Mouse (Mus musculus) C2C12 (cell line): ENCODE results near the gene Lingo2. TPM values are rescaled to one million over a fixed set of nuclear protein-coding genes. Genes with fewer than 3 reads are reported as not detected.

Experiments used
- H3K27me3 ChIP-seq: one replicate; pipeline ENCODE4 v1.6.1; 2011; ENCODE audit not compliant: control insufficient read depth, insufficient read depth, insufficient read length
- H3K36me3 ChIP-seq: one replicate; pipeline ENCODE4 v1.6.1; 2011; ENCODE audit not compliant: control insufficient read depth, insufficient read depth
- H3K4me3 ChIP-seq: one replicate; pipeline ENCODE4 v1.5.1; 2011; ENCODE audit warnings: mild to moderate bottlenecking, control low read depth; ENCODE audit not compliant: poor library complexity, insufficient read depth, severe bottlenecking
- H3K79me2 ChIP-seq: one replicate; pipeline ENCODE4 v1.6.1; 2011; ENCODE audit not compliant: control insufficient read depth, insufficient read depth
- H3K79me3 ChIP-seq: one replicate; pipeline ENCODE4 v1.6.1; 2011; ENCODE audit warnings: low read depth, control low read depth
- H3ac ChIP-seq: one replicate; pipeline ENCODE3; 2011; ENCODE audit warnings: low read depth; ENCODE audit not compliant: control insufficient read depth, insufficient read length
- CEBPB ChIP-seq: IDR thresholded peaks from one replicate; pipeline ENCODE4 v1.6.1; 2011; ENCODE audit warnings: low read depth, mild to moderate bottlenecking, control low read depth, moderate library complexity
- CTCF ChIP-seq: IDR thresholded peaks from one replicate; pipeline ENCODE4 v1.5.1; 2011; ENCODE audit not compliant: control insufficient read depth, insufficient read depth, insufficient read length
- FOSL1 ChIP-seq: IDR thresholded peaks from one replicate; pipeline ENCODE4 v1.8.0; 2011; ENCODE audit warnings: mild to moderate bottlenecking, low read length; ENCODE audit not compliant: poor library complexity, insufficient read depth, severe bottlenecking
- MAX ChIP-seq: IDR thresholded peaks from one replicate; pipeline ENCODE4 v1.6.1; 2011; ENCODE audit warnings: mild to moderate bottlenecking, control low read depth
- MYOD1 ChIP-seq: IDR thresholded peaks from one replicate; pipeline ENCODE4 v1.6.1; 2011; ENCODE audit warnings: low read depth; ENCODE audit not compliant: control insufficient read depth, insufficient read length
- MYOG ChIP-seq: IDR thresholded peaks from one replicate; pipeline ENCODE4 v1.6.1; 2011; ENCODE audit not compliant: control insufficient read depth, insufficient read length; ENCODE audit errors: extremely low read depth
- USF1 ChIP-seq: IDR thresholded peaks from one replicate; pipeline ENCODE4 v1.6.1; 2011; ENCODE audit warnings: low read depth, mild to moderate bottlenecking, control low read depth, moderate library complexity
- polyA plus RNA-seq: library from polyadenylated mRNA; unstranded; fragments of >200 nt; fragmentation: generic; extraction: Trizol; gene quantifications from one replicate; pipeline ENCODE4 v1.2.1, GENCODE M21; 2012; ENCODE audit warnings: missing spikeins

Lingo2 gene
- polyA plus RNA-seq, 1 experiment: 0.05 TPM

DNA sequence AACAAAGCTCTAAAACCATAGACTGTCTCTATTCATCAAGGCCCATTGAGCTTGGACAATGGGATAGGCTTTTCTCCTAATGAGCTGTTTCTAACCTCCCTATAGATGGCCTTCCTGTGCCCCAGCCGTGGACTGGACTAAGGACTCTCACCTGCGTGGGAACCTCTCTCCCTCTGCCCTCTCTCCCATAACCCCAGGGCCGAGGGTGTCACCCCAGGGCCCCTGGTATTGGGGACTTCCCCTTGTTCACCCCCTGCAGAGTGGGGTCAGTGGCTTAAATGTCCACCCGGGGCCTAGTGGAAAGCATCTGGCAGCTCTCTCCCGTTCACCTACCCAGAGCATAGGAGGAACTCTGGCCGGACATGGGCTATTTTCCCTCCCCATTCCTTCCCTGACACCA lies 965.5 kb downstream of the Lingo2 start:
- Histone ChIP-seq H3K4me3 (no peak overlapping the region), H3K36me3 (no peaks in the 10 kb centered on the region), H3K27me3 (no peaks in the 10 kb centered on the region), H3K79me3 (no peaks in the 10 kb centered on the region), H3ac (no peak overlapping the region), H3K79me2 (no peaks in the 10 kb centered on the region)
- TF ChIP-seq CEBPB (no peak), MYOD1 (no peak), FOSL1 (no peak), CTCF (no peak), MAX (no peak), MYOG (no peak), USF1 (no peak)

DNA sequence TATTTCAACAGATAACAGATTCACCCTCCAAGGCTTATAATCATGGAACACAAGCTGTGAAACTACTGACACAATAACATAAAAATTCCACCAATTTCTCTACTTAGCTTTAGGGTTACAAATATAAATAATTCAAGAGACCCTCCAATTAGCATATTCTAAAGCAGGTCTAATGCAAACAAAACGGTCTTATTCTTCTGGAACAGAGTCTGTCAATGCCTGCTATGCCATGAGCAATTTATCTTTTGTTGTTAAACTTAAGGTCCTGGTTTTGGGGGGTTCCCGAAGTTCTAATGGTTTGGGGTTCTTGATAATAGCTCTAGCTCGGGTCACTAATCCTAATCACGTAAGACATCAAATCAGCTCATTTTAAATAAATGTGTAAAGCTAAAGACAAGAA lies 988.0 kb downstream of the Lingo2 start:
- Histone ChIP-seq H3K4me3 (no peak overlapping the region), H3K79me3 (no peaks in the 10 kb centered on the region), H3ac (no peak overlapping the region), H3K27me3 (no peaks in the 10 kb centered on the region), H3K79me2 (no peaks in the 10 kb centered on the region), H3K36me3 (no peaks in the 10 kb centered on the region)
- TF ChIP-seq MYOD1 (no peak), MYOG (no peak), USF1 (no peak), FOSL1 (no peak), CEBPB (no peak), CTCF (no peak), MAX (no peak)

DNA sequence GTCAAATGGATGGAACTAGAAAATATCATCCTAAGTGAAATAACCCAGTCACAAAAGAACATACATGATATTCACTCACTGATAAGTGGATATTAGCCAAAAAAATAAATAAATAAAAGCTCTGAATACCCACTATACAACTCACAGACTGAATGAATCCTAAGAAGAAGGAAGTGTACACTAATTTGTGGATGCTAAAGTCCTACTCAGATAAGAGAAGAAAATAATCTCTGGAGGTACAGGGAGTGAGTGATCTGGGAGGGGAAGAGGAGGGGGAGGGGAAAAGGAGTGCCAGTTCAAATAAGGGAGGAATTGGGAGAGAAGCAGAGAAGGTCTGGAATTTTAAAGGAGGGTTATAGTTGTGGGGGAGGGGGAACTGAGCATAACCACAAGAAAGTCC lies 999.7 kb downstream of the Lingo2 start:
- Histone ChIP-seq H3ac (no peak overlapping the region), H3K36me3 (no peaks in the 10 kb centered on the region), H3K79me3 (no peaks in the 10 kb centered on the region), H3K79me2 (no peaks in the 10 kb centered on the region), H3K27me3 (no peaks in the 10 kb centered on the region), H3K4me3 (no peak overlapping the region)
- TF ChIP-seq USF1 (no peak), MYOD1 (no peak), MYOG (no peak), MAX (no peak), CTCF (no peak), FOSL1 (no peak), CEBPB (no peak)

DNA sequence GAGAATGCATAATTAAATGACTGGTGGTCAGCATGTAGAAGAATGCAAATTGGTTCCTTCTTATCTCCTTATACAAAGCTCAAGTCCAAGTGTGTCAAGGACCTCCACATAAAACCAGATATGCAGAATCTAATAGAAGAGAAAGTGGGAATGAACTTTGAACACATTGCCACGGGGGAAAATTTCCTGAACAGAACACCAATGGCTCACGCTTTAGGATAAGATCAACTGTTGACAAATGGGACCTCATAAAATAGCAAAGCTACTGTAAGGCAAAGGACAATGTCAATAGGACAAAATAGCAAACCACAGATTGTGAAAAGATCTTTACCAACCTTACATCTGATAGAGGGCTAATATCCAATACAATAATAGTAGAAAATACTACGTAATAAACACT lies 1000.3 kb downstream of the Lingo2 start:
- Histone ChIP-seq H3K79me2 (no peaks in the 10 kb centered on the region), H3ac (no peak overlapping the region), H3K79me3 (no peaks in the 10 kb centered on the region), H3K36me3 (no peaks in the 10 kb centered on the region), H3K4me3 (no peak overlapping the region), H3K27me3 (no peaks in the 10 kb centered on the region)
- TF ChIP-seq USF1 (no peak), CEBPB (no peak), MAX (no peak), FOSL1 (no peak), MYOD1 (no peak), MYOG (no peak), CTCF (no peak)

DNA sequence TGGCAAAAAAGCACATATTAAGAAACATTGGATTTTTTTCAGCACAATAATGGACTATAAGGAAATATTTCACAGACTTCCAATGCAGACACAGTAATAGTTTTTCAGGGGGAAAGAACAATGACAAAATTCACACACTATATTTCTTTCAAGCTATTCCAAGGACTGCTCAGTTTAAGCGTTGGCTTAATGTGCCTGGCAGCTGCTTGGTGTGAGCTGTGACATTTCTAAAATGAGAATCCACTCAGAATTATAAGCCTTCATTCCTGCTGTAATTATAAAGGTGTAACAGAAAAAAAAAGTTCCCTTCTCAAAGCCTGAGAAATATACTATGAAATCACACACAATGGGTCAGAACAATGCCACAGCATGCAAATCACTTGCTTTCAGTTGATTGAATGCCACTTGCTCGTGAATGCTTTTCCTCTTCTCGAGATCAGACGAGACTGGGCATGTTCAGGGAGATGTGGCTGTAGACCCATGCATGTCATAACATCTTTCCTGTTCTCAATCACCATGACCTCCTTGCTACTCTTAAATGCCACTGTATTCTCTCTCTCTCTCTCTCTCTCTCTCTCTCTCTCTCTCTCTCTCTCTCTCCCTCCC lies 1017.4 kb downstream of the Lingo2 start:
- Histone ChIP-seq H3K79me3 (no peaks in the 10 kb centered on the region), H3K36me3 (no peaks in the 10 kb centered on the region), H3K79me2 (no peaks in the 10 kb centered on the region), H3ac (no peak overlapping the region), H3K27me3 (no peaks in the 10 kb centered on the region), H3K4me3 (no peak overlapping the region)
- TF ChIP-seq FOSL1: no peak
- TF ChIP-seq CTCF: no peak
- no peak for TF ChIP-seq MYOG
- no peak for TF ChIP-seq USF1
- TF ChIP-seq MAX: no peak
- no peak for TF ChIP-seq CEBPB
- no peak for TF ChIP-seq MYOD1

DNA sequence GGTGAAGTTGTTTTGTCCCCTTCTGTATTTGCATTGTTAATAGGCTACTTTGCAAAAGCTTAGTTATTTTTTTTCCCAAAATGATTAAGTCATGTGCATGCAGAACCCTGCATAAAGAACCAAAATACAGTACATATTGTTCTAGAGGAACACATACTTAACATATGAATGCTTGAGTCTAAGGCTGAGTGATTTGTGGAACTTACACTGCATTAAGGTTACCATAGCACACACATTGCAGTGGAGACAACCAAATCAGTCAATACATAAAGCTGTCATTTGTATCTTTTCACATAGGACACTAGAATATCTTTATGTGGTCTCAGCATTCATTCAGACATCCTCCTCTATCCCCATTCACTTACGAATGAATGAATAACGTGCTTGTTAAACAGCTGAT lies 1023.8 kb downstream of the Lingo2 start:
- TF ChIP-seq MYOD1 (no peak), MYOG (no peak), USF1 (no peak), FOSL1 (no peak), CTCF (no peak), MAX (no peak), CEBPB (no peak)
- Histone ChIP-seq H3K27me3 (no peaks in the 10 kb centered on the region), H3ac (no peak overlapping the region), H3K79me3 (no peaks in the 10 kb centered on the region), H3K36me3 (no peaks in the 10 kb centered on the region), H3K4me3 (no peak overlapping the region), H3K79me2 (no peaks in the 10 kb centered on the region)
